Comparison of ENCODE assay signal across 8 mouse cellular contexts in genomic region chr1:179847759-179848389, GRCm38 (mm10). TPM values are rescaled to one million over a fixed set of nuclear protein-coding genes. Genes with fewer than 3 reads are reported as not detected.
DNase-seq lines count a peak whose midpoint lies in the region; ATAC-seq and TF ChIP-seq lines count a peak whose summit lies in the region.

No protein-coding gene starts in this region.

- peak; percentile 35 for ATAC-seq in heart, embryonic 14.5 days (ENCODE audit: insufficient number of reproducible peaks, insufficient read depth, low FRiP score, low read depth)
- peak; percentile 43; the same call in 1 of the 2 replicates for ATAC-seq in liver, embryonic 14.5 days (ENCODE audit: insufficient read depth)
- ATAC-seq in stomach, embryonic 14.5 days (ENCODE audit: insufficient number of reproducible peaks, insufficient read depth, low FRiP score, low read depth): peak; percentile 68

- peak overlapping the region; percentile 75 for H3K9ac ChIP-seq in heart, embryonic 14.5 days (ENCODE audit: low read length)
- peak overlapping the region; percentile 40 for H3K9ac ChIP-seq in liver, embryonic 14.5 days (replicated peaks)
- peak overlapping the region; percentile 34; the same call in 1 of the 2 replicates for H3K9ac ChIP-seq in stomach, embryonic 14.5 days (replicated peaks; ENCODE audit: low read depth, low read length)

- peak overlapping the region; percentile 50 to 52 for H3K4me3 ChIP-seq in heart, embryonic 14.5 days (ENCODE audit: control insufficient read depth in 1 of 2, insufficient read depth in 1 of 2, low read depth in 1 of 2, low read length in 2 of 2)
- peak overlapping the region; percentile 41 to 58 for H3K4me3 ChIP-seq in liver, embryonic 14.5 days (ENCODE audit: insufficient read depth in 1 of 2, low read depth in 2 of 2, low read length in 2 of 2)
- peak overlapping the region; percentile 34 for H3K4me3 ChIP-seq in stomach, embryonic 14.5 days (ENCODE audit: low read depth, low read length)

- peak overlapping the region in 1 of 2 experiments; percentile 55; a peak in 3 of 4 replicates for H3K27ac ChIP-seq in heart, embryonic 14.5 days (replicated peaks in 1 of 2; ENCODE audit: control insufficient read depth in 1 of 2, insufficient read depth in 1 of 2, low read depth in 2 of 2, low read length in 2 of 2)
- no peak overlapping the region for H3K27ac ChIP-seq in liver, embryonic 14.5 days
- H3K27ac ChIP-seq in stomach, embryonic 14.5 days (ENCODE audit: low read length): peak overlapping the region; percentile 39; the same call in 1 of the 2 replicates

- H3K27me3 ChIP-seq in heart, embryonic 14.5 days (ENCODE audit: control insufficient read depth, insufficient read depth, low read length): no peaks in the 10 kb centered on the region
- no peaks in the 10 kb centered on the region for H3K27me3 ChIP-seq in liver, embryonic 14.5 days (ENCODE audit: control insufficient read depth, insufficient read depth, low read length)
- H3K27me3 ChIP-seq in stomach, embryonic 14.5 days (ENCODE audit: control insufficient read depth, insufficient read depth, low read length): no peaks in the 10 kb centered on the region

- WGBS in heart, embryonic 14.5 days: under 1% methylated on average over 20 of the region's 20 CpGs
- WGBS in liver, embryonic 14.5 days (ENCODE audit: insufficient replicate concordance): 9% methylated on average over 20 of the region's 20 CpGs
- 3% methylated on average over 20 of the region's 20 CpGs for WGBS in stomach, embryonic 14.5 days

- peak; percentile 96 for TF ChIP-seq CTCF in liver, embryonic 14.5 days (IDR thresholded peaks at IDR 0.05; ENCODE audit: low read depth)

- peak overlapping the region; percentile 65 for H3K4me2 ChIP-seq in heart, embryonic 14.5 days (ENCODE audit: low read length)
- H3K4me2 ChIP-seq in liver, embryonic 14.5 days (ENCODE audit: low read depth): peak overlapping the region; percentile 70
- peak overlapping the region; percentile 59 for H3K4me2 ChIP-seq in stomach, embryonic 14.5 days (replicated peaks; ENCODE audit: low read depth, low read length)

- H3K36me3 ChIP-seq in heart, embryonic 14.5 days (ENCODE audit: control insufficient read depth, insufficient read depth, low read length): no peaks in the 10 kb centered on the region
- no peaks in the 10 kb centered on the region for H3K36me3 ChIP-seq in liver, embryonic 14.5 days (replicated peaks; ENCODE audit: control insufficient read depth, insufficient read depth, low read depth)
- no peaks in the 10 kb centered on the region for H3K36me3 ChIP-seq in stomach, embryonic 14.5 days (ENCODE audit: control insufficient read depth, insufficient read depth, low read length)

- TF ChIP-seq EP300 in liver, embryonic 14.5 days (IDR thresholded peaks at IDR 0.05; ENCODE audit: low read depth): no peak

- H3K4me1 ChIP-seq in heart, embryonic 14.5 days (ENCODE audit: control insufficient read depth in 2 of 2, insufficient read depth in 2 of 2, low read length in 2 of 2): peaks cover 5 to 9% of the 10 kb centered on the region in 2 experiments; a peak in 3 of 4 replicates
- peaks cover 0 to 6% of the 10 kb centered on the region in 2 experiments; a peak in 2 of 4 replicates for H3K4me1 ChIP-seq in liver, embryonic 14.5 days (replicated peaks; ENCODE audit: control insufficient read depth in 2 of 2, insufficient read depth in 2 of 2, low read length in 1 of 2)
- H3K4me1 ChIP-seq in stomach, embryonic 14.5 days (ENCODE audit: control insufficient read depth, insufficient read depth, low read length): no peaks in the 10 kb centered on the region

- H3K9me3 ChIP-seq in heart, embryonic 14.5 days (ENCODE audit: control insufficient read depth, low read length): no peaks in the 10 kb centered on the region
- no peaks in the 10 kb centered on the region for H3K9me3 ChIP-seq in liver, embryonic 14.5 days (ENCODE audit: control insufficient read depth, low read length)
- H3K9me3 ChIP-seq in stomach, embryonic 14.5 days (ENCODE audit: control insufficient read depth, low read depth, low read length): no peaks in the 10 kb centered on the region

- DNase-seq in CD4-positive, CD25-positive, alpha-beta regulatory T cell, adult 2 months (ENCODE audit: low read depth, low spot score): peak; percentile 73
- peak; percentile 49 for DNase-seq in c-Kit-negative CD71-positive TER-119-positive erythroid progenitor cells, embryonic 14.5 days (ENCODE audit: low read depth, low spot score)
- DNase-seq in fibroblast of lung, adult 2 months (ENCODE audit: low read depth): peak; percentile 72
- peak; percentile 94 for DNase-seq in kidney, postnatal 10 days
- DNase-seq in liver, embryonic 14.5 days (ENCODE audit: low read depth in 3 of 3, low spot score in 3 of 3): peak in 2 of 3 experiments; percentile 38 to 58
- peak; percentile 93 for DNase-seq in neural tube, embryonic 10.5 days (ENCODE audit: extremely low spot score, low spot score)

RNA-seq across cellular contexts. Expression of gene Ahctf1, which starts 44.4 kb away (rescaled TPM):
- 18.9 and 20.0 TPM in 2 replicates for polyA plus RNA-seq in heart, embryonic 14.5 days (2014; fragmentation: Nextera tagmentation; extraction: Ambion mirVana)
- 19.1 and 25.5 TPM in 2 replicates for polyA plus RNA-seq in liver, embryonic 14.5 days (2012; rRNA removed)
- 19.2 and 26.5 TPM in 2 replicates for polyA plus RNA-seq in liver, embryonic 14.5 days (2014; fragmentation: Nextera tagmentation; extraction: Ambion mirVana)
- 35.6 and 38.8 TPM in 2 replicates for polyA plus RNA-seq in stomach, embryonic 14.5 days (2014; fragmentation: Nextera tagmentation; extraction: Ambion mirVana)

RNA-seq across cellular contexts. Expression of gene Gm10518, which starts 44.7 kb away (rescaled TPM):
- 0.20 TPM in 1 of 2 replicates, not detected in the other for polyA plus RNA-seq in heart, embryonic 14.5 days (2014; fragmentation: Nextera tagmentation; extraction: Ambion mirVana)
- not detected in 2 replicates for polyA plus RNA-seq in liver, embryonic 14.5 days (2012; rRNA removed)
- 0.29 and 0.37 TPM in 2 replicates for polyA plus RNA-seq in liver, embryonic 14.5 days (2014; fragmentation: Nextera tagmentation; extraction: Ambion mirVana)
- polyA plus RNA-seq in stomach, embryonic 14.5 days (2014; fragmentation: Nextera tagmentation; extraction: Ambion mirVana): 0.41 TPM in 1 of 2 replicates, not detected in the other
